Mouse (Mus musculus): ENCODE results near the gene Tac4. TPM values are rescaled to one million over a fixed set of nuclear protein-coding genes. Genes with fewer than 3 reads are reported as not detected.
A peak's percentile ranks its signal among the peaks of the same experiment; 100 is the strongest.

Tac4 gene
- not detected in 2 replicates for total RNA-seq (2015)
- total RNA-seq (2017), result 0.15 TPM in 1 of 2 replicates, not detected in the other

DNA sequence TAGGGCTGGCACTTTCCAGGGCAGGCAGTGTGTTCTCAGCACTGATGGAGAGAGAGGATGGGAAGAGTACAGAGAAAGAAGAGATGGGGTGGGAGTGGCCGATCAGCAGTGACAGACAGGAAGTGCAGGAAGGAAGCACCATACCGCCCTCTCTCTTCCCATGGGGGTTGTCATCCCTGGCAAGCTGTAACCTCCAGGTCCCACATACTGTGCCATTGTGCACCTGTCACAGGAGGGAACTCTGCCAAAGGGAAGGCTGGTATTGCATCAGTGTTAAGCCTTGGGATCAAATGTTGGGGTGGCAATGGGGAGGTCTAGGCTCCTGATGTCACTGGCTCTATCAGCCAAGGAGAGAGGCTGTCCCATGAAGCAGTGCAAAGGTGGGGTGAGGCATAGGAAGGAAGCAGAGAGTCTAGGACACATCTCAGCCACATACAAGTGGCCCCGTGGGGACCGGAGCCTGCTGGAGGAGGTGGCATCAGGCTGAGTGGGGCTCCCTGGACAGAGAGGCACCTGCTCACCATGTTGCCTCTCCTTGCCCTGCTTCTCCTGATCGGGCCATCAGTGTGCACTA is at the start of gene Tac4:
Tac4 (plus strand) TSS at position 352 of the 574 bp plus-strand sequence.
- ATAC-seq (ENCODE audit: poor library complexity, severe bottlenecking), result no peak

DNA sequence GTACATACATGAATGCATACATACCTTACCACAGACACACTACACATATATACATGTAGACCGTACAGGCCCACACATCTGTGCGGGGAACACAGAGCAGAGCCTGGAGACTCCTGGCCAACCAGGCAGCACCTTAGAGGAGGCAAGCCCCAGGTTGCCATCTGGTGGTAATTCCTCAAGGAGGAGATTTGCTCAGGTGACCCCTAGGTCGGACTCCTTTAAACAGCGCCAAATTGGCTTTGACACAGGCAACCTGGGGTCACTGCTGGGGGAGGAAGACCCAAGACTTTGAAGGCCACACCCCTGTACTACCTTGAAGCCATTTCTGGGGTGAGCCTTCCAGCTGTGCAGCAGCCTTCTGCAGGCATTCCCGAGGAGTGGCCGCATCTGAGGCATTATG is 47.7 kb upstream of the Tac4 start:
- no peak for ATAC-seq (ENCODE audit: poor library complexity, severe bottlenecking)

DNA sequence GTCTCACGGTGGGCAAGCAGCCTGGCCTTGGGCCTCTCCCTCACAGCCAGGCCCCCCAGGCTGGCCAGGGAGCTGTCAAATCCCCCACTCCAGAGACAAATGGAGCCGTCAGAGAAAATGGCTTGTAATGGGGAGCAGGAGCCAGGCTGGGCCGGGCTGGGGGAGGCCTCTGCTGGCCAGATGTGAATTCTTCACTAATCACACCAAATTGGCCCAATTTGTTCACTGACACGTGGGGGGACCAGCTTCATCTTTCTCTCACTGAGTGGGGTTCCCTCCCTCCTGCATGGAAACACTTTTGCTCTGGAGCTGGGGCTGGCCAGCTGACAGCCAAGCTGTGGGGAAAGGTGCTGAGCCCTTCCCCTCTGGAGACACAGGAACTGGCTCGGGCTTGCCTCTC is 47.0 kb upstream of the Tac4 start:
- ATAC-seq (ENCODE audit: poor library complexity, severe bottlenecking), result no peak

DNA sequence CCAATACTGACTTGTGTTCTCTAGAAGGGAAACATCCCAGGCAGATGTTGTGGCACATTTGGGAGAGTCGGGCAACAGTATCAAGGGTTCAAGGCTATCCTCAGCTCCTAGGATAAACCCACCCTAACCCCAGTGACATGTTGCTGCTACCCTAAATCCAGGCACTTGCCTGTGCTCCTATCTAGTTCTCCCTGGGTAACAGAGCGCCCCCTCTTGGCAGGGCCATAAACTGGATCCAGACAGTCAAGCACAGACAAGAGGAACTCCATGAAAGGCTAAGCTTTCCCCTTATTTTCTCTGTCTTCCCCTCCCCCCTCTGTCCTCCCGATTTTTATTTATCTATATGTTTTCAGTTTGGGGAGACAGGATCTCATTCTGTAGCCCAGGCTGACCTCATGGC is 45.1 kb upstream of the Tac4 start:
- no peak for ATAC-seq (ENCODE audit: poor library complexity, severe bottlenecking)

DNA sequence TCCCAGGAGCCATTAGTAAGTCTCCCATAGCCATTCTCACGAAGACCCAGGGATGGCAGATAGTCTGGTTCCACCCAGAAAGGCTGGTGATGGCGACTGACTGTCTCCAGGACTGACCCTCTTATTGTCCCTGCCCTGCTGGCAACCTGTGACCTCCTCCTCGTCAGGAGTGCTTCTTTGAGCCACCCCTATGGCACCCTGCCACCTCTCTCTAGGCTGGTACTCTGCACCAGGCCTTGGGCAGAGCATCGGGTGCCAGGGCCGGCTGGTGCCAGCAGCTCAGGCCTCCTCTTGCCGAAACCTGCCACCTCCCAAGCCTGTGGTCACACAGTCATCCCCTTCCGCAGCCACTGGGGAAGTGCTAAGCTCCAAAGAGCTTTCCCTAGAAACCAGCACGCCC is 42.2 kb upstream of the Tac4 start:
- no peak for ATAC-seq (ENCODE audit: poor library complexity, severe bottlenecking)

DNA sequence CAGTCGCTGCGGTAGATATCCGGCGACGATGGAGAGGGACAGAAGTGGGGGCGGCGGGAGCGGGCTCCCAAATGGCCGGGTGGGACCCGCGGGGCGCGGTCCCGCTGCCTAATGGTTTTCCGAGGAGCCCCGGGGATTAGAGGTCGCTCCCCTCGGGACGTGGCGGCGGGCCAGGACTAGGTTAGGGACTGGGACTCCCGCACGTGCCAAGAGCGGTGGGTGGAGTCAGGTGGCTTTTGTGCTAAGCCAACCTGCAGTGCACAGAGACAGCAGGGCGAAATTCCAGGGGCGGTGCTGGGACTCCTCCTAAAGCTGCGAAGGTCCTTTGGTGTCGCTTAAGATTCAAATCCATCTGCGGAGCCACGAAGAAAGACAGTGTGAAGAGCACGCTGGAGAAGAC is 37.9 kb upstream of the Tac4 start:
- no peak for ATAC-seq (ENCODE audit: poor library complexity, severe bottlenecking)

DNA sequence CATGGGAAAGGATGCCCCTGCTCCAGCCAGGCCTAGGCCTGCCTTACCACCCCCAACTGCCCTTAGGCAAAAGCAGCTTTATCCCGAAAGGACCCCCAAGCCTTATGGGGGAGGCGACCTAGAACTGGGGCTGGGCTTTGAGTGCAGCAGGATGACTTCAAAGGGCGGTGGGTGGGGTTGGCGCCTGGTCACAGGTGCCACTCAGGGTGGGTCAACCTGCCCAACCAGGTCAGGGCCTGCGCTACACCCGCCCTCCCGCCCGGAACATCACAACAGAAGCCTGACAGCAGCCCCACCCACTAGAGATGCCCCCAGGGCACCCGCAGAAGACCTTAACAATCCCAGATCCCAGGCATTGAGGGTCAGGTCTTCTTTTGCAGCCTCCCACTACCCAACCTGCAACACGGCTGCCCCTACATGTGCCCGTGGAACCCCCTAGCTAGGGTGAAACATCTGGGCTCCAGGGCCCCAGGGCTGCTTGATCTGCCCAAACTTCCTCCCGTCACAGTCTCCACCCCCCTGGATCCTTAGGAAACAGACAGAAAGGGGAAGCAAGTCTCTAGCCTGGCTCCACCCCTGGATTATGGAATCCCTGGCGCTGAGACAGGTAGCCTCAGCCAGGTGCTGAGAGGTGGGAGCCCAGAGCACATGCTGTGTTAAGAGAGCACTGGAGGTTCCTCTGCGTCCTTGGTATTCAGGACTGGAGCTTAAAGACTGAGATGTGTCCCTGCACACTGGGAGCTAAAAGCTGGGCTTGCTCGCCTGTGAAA is 37.0 kb upstream of the Tac4 start:
- ATAC-seq (ENCODE audit: poor library complexity, severe bottlenecking), result no peak

DNA sequence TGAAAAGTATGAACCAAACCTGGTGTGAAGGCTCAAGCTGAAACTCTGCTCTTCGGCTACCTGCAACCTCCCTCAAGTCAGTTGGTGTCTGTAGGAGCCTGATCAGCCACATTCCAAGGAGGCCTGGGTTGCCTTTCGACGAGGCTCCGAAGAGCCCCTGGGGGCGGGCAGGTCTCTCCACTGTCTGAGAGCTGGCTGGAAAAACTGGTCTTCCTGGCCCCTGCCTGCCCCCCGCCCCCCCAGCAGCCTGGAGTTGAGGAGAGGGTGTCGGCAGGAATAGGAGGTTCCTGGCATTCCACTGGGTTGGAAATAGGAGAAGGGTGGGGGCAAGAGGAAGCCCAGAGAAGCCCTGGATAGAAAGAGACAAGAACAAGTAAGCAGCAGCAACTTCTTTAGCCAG is 35.9 kb upstream of the Tac4 start:
- ATAC-seq (ENCODE audit: poor library complexity, severe bottlenecking), result no peak

DNA sequence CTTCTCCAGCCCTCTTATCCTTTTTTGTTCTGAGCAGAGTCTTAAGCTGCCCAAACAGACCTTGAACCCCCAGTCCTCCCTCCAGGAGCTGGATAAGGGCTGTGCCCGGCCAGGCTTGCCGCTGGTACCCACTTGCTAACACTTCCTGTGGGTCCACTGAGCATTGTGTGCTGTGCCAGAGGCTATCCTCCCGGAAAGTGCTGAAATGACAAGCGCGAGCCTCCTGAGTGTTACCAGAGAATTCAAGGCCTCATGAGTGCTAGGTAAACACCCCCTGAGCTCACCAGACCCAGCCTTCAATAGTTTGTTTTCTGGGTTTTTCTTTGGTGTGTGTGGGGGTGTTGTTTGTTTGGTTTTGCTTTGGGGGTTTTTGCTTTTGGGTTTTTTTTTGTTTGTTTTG is 33.9 kb upstream of the Tac4 start:
- ATAC-seq (ENCODE audit: poor library complexity, severe bottlenecking), result no peak

DNA sequence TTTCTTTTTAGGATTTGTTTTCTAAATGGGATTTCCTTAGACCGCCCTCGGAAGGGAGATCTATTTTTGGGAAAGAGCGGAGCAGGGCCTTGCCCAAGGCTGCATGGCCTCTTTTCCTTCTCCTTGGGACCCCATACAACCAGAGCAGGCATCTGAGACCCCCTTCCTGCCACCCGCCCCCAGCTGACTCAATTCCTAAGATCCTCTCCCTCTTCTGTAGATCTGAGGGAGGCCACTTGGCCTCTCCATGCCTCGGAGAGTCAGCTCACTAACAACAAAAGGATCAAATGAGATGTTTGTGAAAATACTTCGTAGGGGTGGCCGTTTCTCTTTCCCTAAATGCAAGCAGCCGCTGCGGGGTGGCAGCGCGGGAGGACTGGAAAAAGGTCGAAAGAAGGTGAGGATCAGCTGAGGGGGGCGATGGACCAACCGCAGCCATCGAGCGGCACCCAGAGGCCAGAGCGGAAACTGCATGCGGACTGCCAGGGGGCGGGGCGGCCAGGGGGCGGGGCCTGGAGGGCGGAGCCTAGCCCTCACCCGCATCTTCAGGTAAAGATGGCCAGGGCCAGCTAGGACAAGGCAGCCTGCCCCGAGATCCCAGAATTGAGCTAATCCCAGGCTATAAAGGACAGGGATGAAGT is 29.5 kb upstream of the Tac4 start:
- peak; percentile 91 for ATAC-seq (ENCODE audit: poor library complexity, severe bottlenecking)

DNA sequence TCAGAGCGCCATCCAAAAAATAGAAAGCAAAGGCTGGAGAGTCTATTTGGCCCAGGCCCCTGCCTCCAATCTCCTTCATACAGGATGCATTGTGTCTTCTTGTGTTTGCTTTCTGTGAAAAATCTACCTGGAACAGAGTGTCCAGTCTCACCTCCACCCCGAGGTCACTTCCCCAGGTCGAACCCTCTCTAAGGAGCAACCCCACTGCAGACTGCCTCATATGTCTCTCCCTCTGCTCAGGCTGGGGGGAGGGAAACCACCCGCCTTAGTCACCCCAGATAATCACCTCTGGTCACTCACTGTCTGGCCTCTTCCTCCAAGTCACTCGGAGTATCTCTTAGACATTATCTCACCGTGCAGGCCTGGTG is 29.0 kb upstream of the Tac4 start:
- no peak for ATAC-seq (ENCODE audit: poor library complexity, severe bottlenecking)

DNA sequence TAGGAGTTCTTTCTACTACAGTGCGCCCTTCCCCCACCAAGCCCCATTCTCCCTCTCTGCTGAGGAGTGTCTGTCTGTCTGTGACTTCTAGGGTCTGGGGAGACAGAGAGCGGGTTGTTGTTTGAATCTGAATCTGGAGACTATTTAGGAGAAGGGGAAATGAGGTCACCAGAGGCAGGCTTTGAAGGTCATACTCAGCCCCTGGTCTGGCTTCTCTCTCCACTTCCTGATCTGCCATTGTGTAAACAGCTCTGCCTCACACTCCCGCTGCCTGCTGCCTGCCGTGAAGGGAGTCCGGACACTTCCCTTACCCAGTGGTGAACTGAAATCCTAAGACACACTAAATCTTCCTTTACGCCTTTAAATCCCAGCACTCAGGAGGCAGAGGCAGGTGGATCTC is 22.9 kb upstream of the Tac4 start:
- peak; percentile 47 for ATAC-seq (ENCODE audit: poor library complexity, severe bottlenecking)

DNA sequence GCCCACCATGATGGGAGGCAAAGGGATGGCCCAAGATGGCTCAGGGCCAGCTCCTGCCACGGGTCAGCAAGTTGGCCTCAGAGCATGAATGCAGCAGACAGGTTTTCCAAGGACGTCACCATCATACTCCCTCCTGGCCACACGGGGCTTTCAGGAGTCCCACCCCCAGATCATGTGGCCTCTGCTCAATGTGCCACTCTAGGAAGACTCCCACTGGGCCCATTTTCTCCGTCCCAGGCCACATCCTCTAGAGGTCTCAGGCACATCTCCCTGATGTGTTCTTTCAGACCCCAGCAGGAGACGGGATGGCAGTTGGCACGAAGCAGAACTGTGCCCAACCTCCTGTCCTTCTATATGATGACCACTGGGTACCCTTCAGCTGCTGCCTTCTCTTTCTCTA is 18.7 kb upstream of the Tac4 start:
- no peak for ATAC-seq (ENCODE audit: poor library complexity, severe bottlenecking)

DNA sequence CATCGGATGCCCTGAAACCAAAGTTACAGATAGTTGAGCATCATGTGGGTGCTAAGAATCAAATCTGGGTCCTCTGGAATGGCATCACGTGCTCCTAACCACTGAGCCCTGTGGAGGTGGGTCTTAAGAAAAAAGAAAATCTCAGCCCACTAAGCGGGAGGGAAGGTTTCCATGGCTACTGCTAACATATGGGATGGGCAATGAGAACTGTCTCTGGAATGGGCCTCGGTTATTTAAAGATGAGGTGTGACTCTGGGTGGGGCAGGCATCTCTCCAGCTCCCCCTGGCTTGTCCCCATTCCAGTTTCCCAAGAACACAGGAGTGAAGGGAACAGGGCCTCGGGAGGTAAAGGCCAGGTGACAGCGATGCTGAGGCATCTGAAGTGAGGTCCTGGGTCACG is 15.9 kb upstream of the Tac4 start:
- ATAC-seq (ENCODE audit: poor library complexity, severe bottlenecking), result no peak

DNA sequence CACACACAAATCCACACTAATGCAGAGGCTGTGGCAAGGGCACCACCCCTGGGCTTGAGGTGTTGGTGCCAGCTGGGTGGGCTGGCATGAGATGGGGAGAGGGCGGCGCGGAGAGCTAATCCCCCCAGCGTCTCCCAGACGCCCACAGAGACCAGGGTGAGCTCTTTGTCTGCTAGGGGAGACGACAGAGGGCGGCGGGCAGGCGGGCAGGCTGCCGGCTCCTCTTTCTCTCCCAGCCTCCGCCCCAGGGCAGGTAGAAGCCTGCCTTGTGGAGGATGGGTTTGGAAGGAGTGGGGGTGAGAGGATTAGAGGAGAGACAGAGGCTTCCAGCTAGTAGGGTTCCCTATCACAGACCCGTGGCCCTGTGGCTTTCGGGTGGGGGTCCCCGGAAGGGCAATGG is 14.3 kb upstream of the Tac4 start:
- ATAC-seq (ENCODE audit: poor library complexity, severe bottlenecking), result no peak

DNA sequence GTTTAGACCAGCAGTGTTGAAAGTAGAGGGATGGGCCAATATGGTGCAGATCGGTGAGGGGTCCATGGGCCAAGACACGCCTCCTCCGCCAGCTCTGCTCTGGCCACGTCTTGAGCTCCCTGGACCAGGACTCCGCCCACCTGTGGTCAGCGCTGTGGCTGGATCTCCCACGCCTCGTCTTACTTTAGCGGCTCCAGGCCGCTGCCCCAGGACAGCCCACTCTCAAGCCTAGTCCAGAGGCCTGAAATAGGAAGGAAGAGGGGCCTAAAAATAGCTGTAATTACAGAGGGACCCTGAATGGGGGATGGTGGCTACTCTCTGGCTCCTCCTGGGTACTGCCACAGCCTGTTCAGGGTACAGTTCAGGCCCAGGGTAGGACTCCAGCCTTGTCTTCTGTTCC is 11.2 kb upstream of the Tac4 start:
- ATAC-seq (ENCODE audit: poor library complexity, severe bottlenecking), result no peak

DNA sequence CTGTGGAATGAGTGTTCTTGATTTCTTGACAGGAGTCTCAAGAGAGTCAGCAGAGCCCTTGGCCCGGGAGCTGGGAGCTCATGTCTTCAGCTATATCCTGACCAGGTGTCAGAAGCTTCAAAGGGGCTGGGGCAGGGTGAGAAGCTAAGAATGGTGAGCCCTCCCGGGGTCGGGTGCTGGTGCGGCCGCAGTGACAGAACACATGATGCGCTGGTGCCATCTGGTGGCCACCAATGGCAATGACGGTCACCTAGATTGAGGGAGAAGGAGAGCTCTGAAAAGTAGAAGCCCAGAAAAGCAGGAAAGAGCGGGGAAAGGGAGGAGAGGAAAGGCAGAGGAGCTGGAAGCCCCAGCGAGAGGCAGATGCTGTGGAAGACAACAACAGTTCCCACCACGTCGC is 10.0 kb upstream of the Tac4 start:
- ATAC-seq (ENCODE audit: poor library complexity, severe bottlenecking), result peak; percentile 82

DNA sequence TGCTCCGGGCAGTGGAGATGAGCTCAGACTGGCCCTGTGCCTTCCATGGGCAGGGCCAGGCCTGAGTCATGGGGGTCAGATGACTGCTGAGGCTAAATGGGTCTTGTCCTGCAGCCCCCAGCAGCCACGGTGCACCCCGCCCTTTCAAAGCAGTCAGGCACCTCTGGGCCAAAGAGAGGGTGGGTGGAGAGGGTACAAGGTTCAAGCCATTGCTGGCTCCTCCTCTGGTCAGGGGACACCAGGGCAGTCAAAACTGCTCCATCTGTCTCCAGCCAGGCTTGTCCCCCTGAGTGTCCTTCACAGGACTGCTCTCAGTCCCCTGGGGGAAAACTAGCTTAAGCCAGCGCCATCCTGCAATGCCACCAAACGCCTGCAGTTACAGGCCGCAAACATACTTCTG is 9.2 kb upstream of the Tac4 start:
- no peak for ATAC-seq (ENCODE audit: poor library complexity, severe bottlenecking)

DNA sequence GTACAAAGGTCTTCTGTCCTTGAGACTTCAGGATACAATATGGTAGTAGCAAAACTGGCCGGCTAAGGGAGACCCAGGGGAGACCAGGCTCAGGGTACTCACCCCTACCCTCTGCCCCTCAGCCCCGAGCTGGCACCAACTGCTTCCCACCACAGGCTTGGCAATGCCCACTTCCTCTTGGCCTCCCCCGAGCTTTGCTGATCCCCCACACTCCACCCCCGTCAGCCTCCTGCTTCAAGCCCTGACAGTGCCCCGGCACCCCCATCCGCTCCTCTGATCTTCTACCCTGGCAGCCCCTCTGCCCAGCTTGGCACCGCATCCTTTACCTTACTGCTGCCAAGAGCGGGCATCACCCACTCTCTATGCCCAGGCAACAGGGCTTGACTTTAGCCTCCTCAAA is 7.2 kb upstream of the Tac4 start:
- ATAC-seq (ENCODE audit: poor library complexity, severe bottlenecking), result no peak

DNA sequence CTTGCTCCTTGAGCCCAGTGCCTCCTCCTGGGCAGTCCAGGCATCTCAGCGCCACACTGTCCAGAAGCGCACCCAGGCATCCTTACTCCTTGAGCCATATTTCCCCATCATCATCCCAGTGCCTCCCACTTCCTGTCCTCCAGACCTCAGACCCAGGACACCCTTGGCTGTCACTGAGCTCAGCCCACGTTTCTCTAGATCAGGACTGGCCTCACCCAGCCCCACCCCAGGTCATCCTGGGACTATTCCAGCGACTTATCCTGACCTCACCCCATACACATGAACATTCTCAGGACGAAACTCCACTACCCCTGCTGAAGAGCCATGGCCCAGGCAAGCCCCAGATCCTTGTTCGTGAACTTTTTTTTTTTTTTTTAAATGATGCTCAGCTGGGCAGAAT is 5.6 kb upstream of the Tac4 start:
- no peak for ATAC-seq (ENCODE audit: poor library complexity, severe bottlenecking)

DNA sequence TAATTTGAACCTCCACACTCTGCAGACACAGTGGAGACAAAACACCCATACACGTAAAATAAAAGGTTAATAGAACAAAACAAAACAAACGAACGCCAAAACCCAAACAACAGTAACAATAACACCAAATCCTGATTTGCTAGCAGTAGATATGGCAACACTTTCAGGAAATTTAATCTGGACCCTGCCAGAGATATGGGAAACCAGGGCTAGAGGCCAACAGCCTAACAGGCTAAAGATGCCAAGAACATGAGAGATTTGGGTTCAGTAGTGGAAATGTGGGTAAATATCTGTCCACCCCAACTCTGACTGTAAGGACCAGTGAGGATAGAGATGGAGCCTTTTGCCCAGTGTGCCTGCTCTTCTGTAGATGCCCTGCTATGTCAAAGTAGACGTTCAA is 3.4 kb upstream of the Tac4 start:
- ATAC-seq (ENCODE audit: poor library complexity, severe bottlenecking), result no peak

DNA sequence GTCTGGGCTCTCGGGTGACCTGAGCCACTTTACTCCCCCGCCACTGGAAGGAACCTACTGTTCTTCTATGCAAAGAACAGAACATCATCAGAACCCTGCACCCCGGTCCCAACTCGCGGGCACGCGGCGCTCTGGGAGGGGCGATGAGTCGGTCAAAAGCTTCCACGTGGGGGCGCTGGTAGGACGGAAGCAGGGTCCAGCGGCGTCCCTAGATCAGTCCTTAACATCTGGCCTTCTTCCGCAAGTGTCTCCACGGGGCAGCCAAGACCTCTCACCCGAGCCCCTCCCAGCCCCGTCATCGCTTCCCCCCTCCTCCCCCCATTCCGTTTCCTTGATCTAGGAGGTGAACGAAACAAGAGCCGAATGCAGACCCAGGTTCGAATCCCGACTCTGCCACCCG is 2.8 kb upstream of the Tac4 start:
- peak; percentile 54 for ATAC-seq (ENCODE audit: poor library complexity, severe bottlenecking)

Measured in megakaryocyte, adult 5-6 weeks (primary cell).